41 mouse cellular contexts compared by ENCODE assay signal in the genomic region with DNA sequence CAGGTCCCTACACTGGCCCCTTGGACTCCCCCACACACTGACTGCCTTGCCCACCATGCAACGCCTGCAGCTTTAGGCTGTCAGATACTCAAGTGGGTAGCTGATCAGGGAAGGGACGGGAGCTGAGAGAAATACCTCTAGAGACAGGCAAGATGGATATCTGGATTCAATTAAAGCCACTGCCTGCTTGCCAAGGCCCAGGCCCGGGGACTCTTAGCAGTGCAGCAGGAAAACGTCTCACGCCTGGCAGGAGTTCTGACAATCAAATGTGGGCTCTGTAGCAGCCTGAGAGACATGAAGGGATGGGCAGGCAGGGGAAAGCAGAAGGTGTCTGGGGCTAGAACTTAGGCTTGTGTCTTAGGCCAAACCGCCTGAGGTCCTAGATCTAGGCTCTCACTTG. TPM values are rescaled to one million over a fixed set of nuclear protein-coding genes. Genes with fewer than 3 reads are reported as not detected.
DNase-seq lines count a peak whose midpoint lies in the region; ATAC-seq lines count a peak whose summit lies in the region.
"Had no signal": no experiment of that assay in that cellular context is flagged by ENCODE, and none has a peak within 500 bp of the region (broad histone marks: within the 10 kb centered on the region; RNA-seq: fewer than 3 reads in every experiment).

No protein-coding gene starts in this region.

- H3K27me3 ChIP-seq in hindbrain, embryonic 12.5 days, result no peaks in the 10 kb centered on the region
- H3K27me3 ChIP-seq in hindbrain, embryonic 10.5 days (ENCODE audit: insufficient read depth, poor library complexity, severe bottlenecking), result no peaks in the 10 kb centered on the region
- no peaks in the 10 kb centered on the region for H3K27me3 ChIP-seq in neural tube, embryonic 14.5 days (ENCODE audit: control insufficient read depth, insufficient read depth, low read length)
- no peaks in the 10 kb centered on the region for H3K27me3 ChIP-seq in limb, embryonic 12.5 days
- H3K27me3 ChIP-seq: CH12.LX; forebrain, embryonic 15.5 days; liver, embryonic 12.5 days; megakaryocyte, embryonic 14.5 days; neural tube, embryonic 12.5 days; stomach, embryonic 15.5 days had no signal

- no peak overlapping the region for H3K27ac ChIP-seq in hindbrain, embryonic 12.5 days
- no peak overlapping the region for H3K27ac ChIP-seq in hindbrain, embryonic 10.5 days
- H3K27ac ChIP-seq in neural tube, embryonic 14.5 days (ENCODE audit: low read depth, low read length), result peak overlapping the region; percentile 17; the same call in 1 of the 2 replicates
- H3K27ac ChIP-seq in limb, embryonic 12.5 days, result peak overlapping the region; percentile 46; the same call in 1 of the 2 replicates
- H3K27ac ChIP-seq: forebrain, embryonic 10.5 days; forebrain, embryonic 15.5 days; gastrocnemius, adult 2 months; kidney, postnatal 0 days; liver, embryonic 12.5 days; neural tube, embryonic 12.5 days; stomach, embryonic 15.5 days had no signal

- H3K36me3 ChIP-seq in hindbrain, embryonic 12.5 days, result peaks cover 36% of the 10 kb centered on the region
- peaks cover 67% of the 10 kb centered on the region for H3K36me3 ChIP-seq in hindbrain, embryonic 10.5 days
- H3K36me3 ChIP-seq in neural tube, embryonic 14.5 days (ENCODE audit: control insufficient read depth, insufficient read depth, low read length), result peaks cover 33% of the 10 kb centered on the region
- H3K36me3 ChIP-seq in limb, embryonic 12.5 days, result peaks cover 50% of the 10 kb centered on the region

- 63% methylated on average over 6 of the region's 6 CpGs for WGBS in hindbrain, embryonic 12.5 days
- 65% methylated on average over 6 of the region's 6 CpGs for WGBS in hindbrain, embryonic 10.5 days
- WGBS in neural tube, embryonic 14.5 days, result 76% methylated on average over 6 of the region's 6 CpGs
- 31% methylated on average over 6 of the region's 6 CpGs for WGBS in limb, embryonic 12.5 days

- no peak overlapping the region for H3K4me3 ChIP-seq in hindbrain, embryonic 12.5 days
- H3K4me3 ChIP-seq in hindbrain, embryonic 10.5 days, result no peak overlapping the region
- no peak overlapping the region for H3K4me3 ChIP-seq in neural tube, embryonic 14.5 days (ENCODE audit: low read depth, low read length)
- no peak overlapping the region for H3K4me3 ChIP-seq in limb, embryonic 12.5 days (replicated peaks)
- H3K4me3 ChIP-seq: forebrain, embryonic 10.5 days; forebrain, embryonic 15.5 days; gastrocnemius, adult 2 months; liver, embryonic 12.5 days; megakaryocyte, embryonic 14.5 days; neural tube, embryonic 12.5 days; stomach, embryonic 15.5 days had no signal

- H3K4me2 ChIP-seq in hindbrain, embryonic 12.5 days (replicated peaks), result no peak overlapping the region
- H3K4me2 ChIP-seq in neural tube, embryonic 14.5 days (ENCODE audit: low read depth, low read length), result no peak overlapping the region
- H3K4me2 ChIP-seq in limb, embryonic 12.5 days, result no peak overlapping the region
- H3K4me2 ChIP-seq: forebrain, embryonic 15.5 days; heart, embryonic 11.5 days; liver, embryonic 12.5 days; neural tube, embryonic 12.5 days; stomach, embryonic 15.5 days had no signal

- ATAC-seq in hindbrain, embryonic 12.5 days (ENCODE audit: low FRiP score), result no peak
- ATAC-seq in neural tube, embryonic 14.5 days (ENCODE audit: low read depth), result no peak
- ATAC-seq in limb, embryonic 12.5 days (ENCODE audit: insufficient number of reproducible peaks, insufficient read depth, low FRiP score, low TSS enrichment, low read depth), result no peak
- ATAC-seq: forebrain, embryonic 15.5 days; hindbrain, embryonic 16.5 days; intestine, embryonic 16.5 days; liver, embryonic 12.5 days; liver, postnatal 0 days; midbrain, embryonic 16.5 days had no signal

- intact Hi-C loops in heart, postnatal 14 days (cut with DNase I), result no loop called here

- peaks cover 23% of the 10 kb centered on the region for H3K4me1 ChIP-seq in hindbrain, embryonic 12.5 days
- H3K4me1 ChIP-seq in hindbrain, embryonic 10.5 days (replicated peaks), result peaks cover 44% of the 10 kb centered on the region
- H3K4me1 ChIP-seq in neural tube, embryonic 14.5 days (ENCODE audit: control insufficient read depth, insufficient read depth, low read length), result peaks cover 27% of the 10 kb centered on the region
- H3K4me1 ChIP-seq in limb, embryonic 12.5 days (replicated peaks), result peaks cover 30% of the 10 kb centered on the region

- no peaks in the 10 kb centered on the region for H3K9me3 ChIP-seq in hindbrain, embryonic 12.5 days (replicated peaks)
- no peaks in the 10 kb centered on the region for H3K9me3 ChIP-seq in hindbrain, embryonic 10.5 days
- H3K9me3 ChIP-seq in neural tube, embryonic 14.5 days (ENCODE audit: control insufficient read depth, low read length), result no peaks in the 10 kb centered on the region
- no peaks in the 10 kb centered on the region for H3K9me3 ChIP-seq in limb, embryonic 12.5 days
- H3K9me3 ChIP-seq: forebrain, embryonic 10.5 days; forebrain, embryonic 15.5 days; liver, embryonic 12.5 days; megakaryocyte, embryonic 14.5 days; neural tube, embryonic 12.5 days; stomach, embryonic 15.5 days had no signal

- DNase-seq in hindbrain, embryonic 10.5 days (ENCODE audit: low spot score), result no peak
- DNase-seq in neural tube, embryonic 10.5 days (ENCODE audit: extremely low spot score, low spot score), result no peak
- no peak for DNase-seq in thymus, postnatal 4 days
- DNase-seq in heart, postnatal 14 days, result no peak
- DNase-seq in cerebellum, postnatal 25 days, result no peak
- DNase-seq: adrenal gland, adult 8-10 months; cerebellum, adult 2 months; cerebellum, postnatal 36 days; gastrocnemius, adult 2 months; gastrocnemius, postnatal 36 days; heart, adult 18-20 months; heart, postnatal 4 days; kidney, adult 8-10 months; kidney, postnatal 4 days; layer of hippocampus, postnatal 36 days; left cerebral cortex, postnatal 4 days; liver, postnatal 0 days; lung, postnatal 4 days; retina, postnatal 1 day; right cerebral cortex, postnatal 14 days had no signal

- peak overlapping the region; percentile 13 for H3K9ac ChIP-seq in hindbrain, embryonic 12.5 days
- no peak overlapping the region for H3K9ac ChIP-seq in neural tube, embryonic 14.5 days (replicated peaks; ENCODE audit: low read depth, low read length)
- H3K9ac ChIP-seq in limb, embryonic 12.5 days (replicated peaks), result 0 out of 2 replicates have a peak overlapping the region, but pooled peaks have one; percentile 1
- H3K9ac ChIP-seq: forebrain, embryonic 15.5 days; liver, embryonic 12.5 days; liver, postnatal 0 days; neural tube, embryonic 12.5 days; stomach, embryonic 15.5 days had no signal

RNA-seq across cellular contexts. Expression of a gene that starts 3.5 kb away (rescaled TPM):
- 55.6 and 66.5 TPM in 2 replicates for polyA plus RNA-seq in hindbrain, embryonic 12.5 days (2016; fragmentation: Nextera tagmentation; extraction: Ambion mirVana)
- polyA plus RNA-seq in hindbrain, embryonic 10.5 days (2016; fragmentation: Nextera tagmentation; extraction: Ambion mirVana), result 89.7 and 96.6 TPM in 2 replicates
- 61.3 and 65.5 TPM in 2 replicates for polyA plus RNA-seq in neural tube, embryonic 14.5 days (2014; fragmentation: Nextera tagmentation; extraction: Ambion mirVana)
- 82.9 and 84.6 TPM in 2 replicates for polyA plus RNA-seq in limb, embryonic 12.5 days (2016; fragmentation: Nextera tagmentation; extraction: Ambion mirVana)
- 10 to 100 TPM; 28.7 to 30.2 TPM for total RNA-seq in heart, postnatal 14 days (2021)

RNA-seq across cellular contexts. Expression of a gene that starts 6.1 kb away (rescaled TPM):
- polyA plus RNA-seq in hindbrain, embryonic 12.5 days (2016; fragmentation: Nextera tagmentation; extraction: Ambion mirVana), result 191 and 199 TPM in 2 replicates
- polyA plus RNA-seq in hindbrain, embryonic 10.5 days (2016; fragmentation: Nextera tagmentation; extraction: Ambion mirVana), result 171 and 232 TPM in 2 replicates
- 259 and 281 TPM in 2 replicates for polyA plus RNA-seq in neural tube, embryonic 14.5 days (2014; fragmentation: Nextera tagmentation; extraction: Ambion mirVana)
- polyA plus RNA-seq in limb, embryonic 12.5 days (2016; fragmentation: Nextera tagmentation; extraction: Ambion mirVana), result 103 and 104 TPM in 2 replicates
- 10 to 100 TPM; 83.6 to 87.8 TPM for total RNA-seq in heart, postnatal 14 days (2021)

RNA-seq across cellular contexts. Expression of a gene that starts 14.1 kb away (rescaled TPM):
- polyA plus RNA-seq in hindbrain, embryonic 12.5 days (2016; fragmentation: Nextera tagmentation; extraction: Ambion mirVana), result 1.1 TPM in 2 replicates
- 0.36 and 0.88 TPM in 2 replicates for polyA plus RNA-seq in hindbrain, embryonic 10.5 days (2016; fragmentation: Nextera tagmentation; extraction: Ambion mirVana)
- polyA plus RNA-seq in neural tube, embryonic 14.5 days (2014; fragmentation: Nextera tagmentation; extraction: Ambion mirVana), result 1.4 and 1.8 TPM in 2 replicates
- not detected in 2 replicates for polyA plus RNA-seq in limb, embryonic 12.5 days (2016; fragmentation: Nextera tagmentation; extraction: Ambion mirVana)
- total RNA-seq in heart, postnatal 14 days (2021), result not detected
- total RNA-seq: adrenal gland, adult 8-10 months; adrenal gland, postnatal 4 days; CH12.LX; ES-E14; gastrocnemius, adult 2 months; gastrocnemius, postnatal 36 days; heart, adult 18-20 months; heart, postnatal 4 days; layer of hippocampus, adult 8-10 months; layer of hippocampus, postnatal 36 days had no signal
- polyA plus RNA-seq: C2C12; heart, embryonic 11.5 days; heart, embryonic 16.5 days; intestine, embryonic 16.5 days; liver, embryonic 12.5 days; liver, postnatal 0 days; lung, embryonic 16.5 days; stomach, embryonic 15.5 days had no signal

RNA-seq across cellular contexts. Expression of a gene that starts 17.0 kb away (rescaled TPM):
- 125 and 141 TPM in 2 replicates for polyA plus RNA-seq in hindbrain, embryonic 12.5 days (2016; fragmentation: Nextera tagmentation; extraction: Ambion mirVana)
- 84.3 and 91.4 TPM in 2 replicates for polyA plus RNA-seq in hindbrain, embryonic 10.5 days (2016; fragmentation: Nextera tagmentation; extraction: Ambion mirVana)
- 26.2 and 47.2 TPM in 2 replicates for polyA plus RNA-seq in neural tube, embryonic 14.5 days (2014; fragmentation: Nextera tagmentation; extraction: Ambion mirVana)
- polyA plus RNA-seq in limb, embryonic 12.5 days (2016; fragmentation: Nextera tagmentation; extraction: Ambion mirVana), result 296 and 302 TPM in 2 replicates
- 10 to 100 TPM; 56.9 to 61.0 TPM for total RNA-seq in heart, postnatal 14 days (2021)

RNA-seq across cellular contexts. Expression of a gene that starts 19.9 kb away (rescaled TPM):
- 28.8 and 35.9 TPM in 2 replicates for polyA plus RNA-seq in hindbrain, embryonic 12.5 days (2016; fragmentation: Nextera tagmentation; extraction: Ambion mirVana)
- 29.7 and 51.6 TPM in 2 replicates for polyA plus RNA-seq in hindbrain, embryonic 10.5 days (2016; fragmentation: Nextera tagmentation; extraction: Ambion mirVana)
- 15.6 and 19.9 TPM in 2 replicates for polyA plus RNA-seq in neural tube, embryonic 14.5 days (2014; fragmentation: Nextera tagmentation; extraction: Ambion mirVana)
- polyA plus RNA-seq in limb, embryonic 12.5 days (2016; fragmentation: Nextera tagmentation; extraction: Ambion mirVana), result 4.7 and 5.5 TPM in 2 replicates
- 1 to 10 TPM; 2.0 to 5.1 TPM for total RNA-seq in heart, postnatal 14 days (2021)
- total RNA-seq: CH12.LX had no signal

Comparison
In these comparisons a context has a peak if more than half of its experiments do, and no peak if none do; other contexts are left out.
1. H3K27ac ChIP-seq: peak in neural tube, embryonic 14.5 days (single experiment) and limb, embryonic 12.5 days (single experiment); none in hindbrain, embryonic 12.5 days (single experiment) and hindbrain, embryonic 10.5 days (single experiment).